Mouse (Mus musculus): ENCODE measurements around the gene Zfp646. TPM values are rescaled to one million over a fixed set of nuclear protein-coding genes. Genes with fewer than 3 reads are reported as not detected.

Gene Zfp646
- total RNA-seq, 2 experiments from 2014 or later: 13.6 to 13.9 TPM

DNA sequence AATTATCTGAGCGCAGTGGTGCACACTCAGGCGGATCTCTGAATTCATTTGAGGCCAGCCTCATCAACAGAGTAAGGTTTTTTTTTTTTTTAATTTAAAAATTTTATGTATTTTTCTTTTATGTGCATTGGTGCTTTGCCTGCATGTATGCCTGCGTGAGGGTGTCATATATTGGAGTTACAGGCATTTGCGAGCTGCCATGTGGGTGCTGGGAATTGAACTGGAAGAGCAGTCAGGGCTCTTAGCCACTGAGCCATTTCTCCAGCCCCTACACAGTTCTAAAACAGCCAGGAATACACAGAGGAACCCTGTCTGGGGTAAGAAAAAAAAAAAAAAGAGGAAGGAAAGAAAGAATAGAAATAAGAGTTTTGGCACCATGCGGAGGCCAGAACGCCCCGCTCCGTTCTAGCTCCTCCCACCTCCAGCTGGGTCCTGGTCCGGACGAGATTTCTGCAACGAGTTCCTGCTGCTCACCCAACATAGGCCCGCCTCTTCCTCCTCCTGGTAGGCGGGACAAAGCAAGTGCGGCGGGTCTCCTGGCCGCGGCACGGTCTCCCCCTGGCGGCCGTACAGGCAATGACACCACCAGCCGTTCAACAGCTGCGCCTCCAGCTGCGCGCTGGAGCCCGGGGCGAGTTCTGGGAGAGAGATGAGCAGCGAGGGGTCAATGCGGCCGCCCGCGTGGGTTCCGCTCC lies 59.2 kb downstream of the Zfp646 start:
- intact Hi-C loops (cut with DNase I; ENCODE audit: low total_unique reads): loop anchor here (5.0 kb wide), 1 partner anchor 138 kb away; no protein-coding TSS in a partner anchor
- DNase-seq: peak; percentile 95

Other genes starting within 250 kb of the Zfp646 start
- 10 to 100 TPM; 44.8 to 65.7 TPM for gene Bcl7c, start 167.3 kb upstream of the Zfp646 start, total RNA-seq (2021)
- 10 to 100 TPM; 12.1 to 14.6 TPM for gene Ctf1, start 163.5 kb upstream of the Zfp646 start, total RNA-seq (2021)
- gene Ctf2, start 144.1 kb upstream of the Zfp646 start, total RNA-seq (2021): not detected
- gene Fbxl19, start 131.7 kb upstream of the Zfp646 start, total RNA-seq (2021): 1 to 10 TPM; 2.4 to 3.1 TPM
- 1 to 10 TPM; 8.1 to 9.2 TPM for gene Orai3, start 106.4 kb upstream of the Zfp646 start, total RNA-seq (2021)
- gene Setd1a, start 99.6 kb upstream of the Zfp646 start, total RNA-seq (2021): 10 to 100 TPM; 15.6 to 17.4 TPM
- 1 to 10 TPM in 1 of 2 experiments, under 1 TPM in 1; 0.88 to 1.8 TPM for gene Gm49388, start 90.6 kb upstream of the Zfp646 start, total RNA-seq (2021)
- 1 to 10 TPM; 6.9 to 8.1 TPM for gene Hsd3b7, start 75.6 kb upstream of the Zfp646 start, total RNA-seq (2021)
- 10 to 100 TPM; 46.9 to 49.9 TPM for gene Stx4a, start 51.9 kb upstream of the Zfp646 start, total RNA-seq (2021)
- gene Stx1b, start 51.7 kb upstream of the Zfp646 start, total RNA-seq (2021): 1 to 10 TPM; 1.1 to 2.2 TPM
- 1 to 10 TPM; 4.6 to 4.9 TPM for gene Zfp668, start 607 bp downstream of the Zfp646 start, total RNA-seq (2021)
- gene Prss53, start 14.7 kb downstream of the Zfp646 start, total RNA-seq (2021): 1 to 10 TPM in 1 of 2 experiments, under 1 TPM in 1; 0.90 to 1.1 TPM
- not detected for gene Gm21974, start 19.2 kb downstream of the Zfp646 start, total RNA-seq (2021)
- gene Vkorc1, start 19.4 kb downstream of the Zfp646 start, total RNA-seq (2021): 10 to 100 TPM; 23.4 to 30.0 TPM
- 100 to 1,000 TPM; 103 to 113 TPM for gene Bckdk, start 27.9 kb downstream of the Zfp646 start, total RNA-seq (2021)
- gene Kat8, start 36.3 kb downstream of the Zfp646 start, total RNA-seq (2021): 10 to 100 TPM; 12.5 to 15.2 TPM
- not detected for gene Prss8, start 53.9 kb downstream of the Zfp646 start, total RNA-seq (2021)
- 1 to 10 TPM; 6.5 to 8.2 TPM for gene Prss36, start 70.5 kb downstream of the Zfp646 start, total RNA-seq (2021)
- gene Fus, start 91.2 kb downstream of the Zfp646 start, total RNA-seq (2021): 100 to 1,000 TPM; 111 to 123 TPM
- gene Pycard, start 117.6 kb downstream of the Zfp646 start, total RNA-seq (2021): 1 to 10 TPM; 1.8 to 1.9 TPM
- 100 to 1,000 TPM; 246 TPM for gene Trim72, start 127.7 kb downstream of the Zfp646 start, total RNA-seq (2021)
- 1 to 10 TPM; 1.7 to 1.8 TPM for gene Itgam, start 186.4 kb downstream of the Zfp646 start, total RNA-seq (2021)
- not detected for gene Gm49368, start 186.5 kb downstream of the Zfp646 start, total RNA-seq (2021)

All from gastrocnemius, postnatal 14 days (tissue).